ENCODE assay signal across 8 mouse cellular contexts in the genomic region with DNA sequence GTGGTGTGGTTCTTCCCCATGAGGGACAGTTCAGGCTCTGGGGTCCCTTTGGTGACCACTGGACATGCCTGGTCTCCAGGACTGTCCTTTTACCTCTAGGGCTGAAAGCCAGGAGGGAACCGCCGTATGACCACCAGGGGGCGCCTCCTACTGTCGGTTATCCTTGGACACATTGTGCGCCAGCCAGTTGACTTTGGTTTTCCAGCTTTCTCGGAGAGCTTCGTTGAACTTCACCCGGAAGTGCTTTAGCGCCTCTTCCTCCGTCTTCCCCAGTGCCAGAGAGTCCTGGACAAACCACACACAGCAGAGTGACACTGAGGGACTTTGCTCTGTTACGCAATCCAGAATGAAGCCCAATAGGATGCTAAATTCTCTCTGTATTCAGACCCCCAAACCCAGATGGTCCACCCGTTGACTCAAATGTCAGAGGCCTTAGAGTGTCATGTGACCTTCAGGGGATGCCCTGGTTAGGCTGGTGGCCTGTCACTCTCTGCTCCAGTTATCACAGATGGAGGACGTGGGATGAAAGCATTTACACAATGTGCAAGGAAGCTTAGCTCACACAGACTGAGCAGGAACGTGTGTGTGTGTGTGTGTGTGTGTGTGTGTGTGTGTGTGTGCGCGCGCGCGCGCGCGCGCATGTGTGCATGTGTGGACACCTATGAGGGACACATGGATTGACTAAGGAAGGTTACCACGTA. TPM values are rescaled to one million over a fixed set of nuclear protein-coding genes. Genes with fewer than 3 reads are reported as not detected.
DNase-seq lines count a peak whose midpoint lies in the region.

No protein-coding gene starts in this region.

- DNase-seq in A20 (ENCODE audit: low read depth, low spot score): peak; percentile 62
- DNase-seq in WW6 (ENCODE audit: low read depth, low spot score): peak; percentile 49
- peak; percentile 78 to 82 for DNase-seq in cerebellum, postnatal 36 days
- peak; percentile 73 to 85 for DNase-seq in gastrocnemius, postnatal 4 days (ENCODE audit: low spot score in 2 of 2)
- DNase-seq in kidney, postnatal 14 days: peak; percentile 76
- DNase-seq in lung, adult 18-20 months: peak; percentile 67 to 73
- peak; percentile 77 for DNase-seq in ovary, postnatal 36 days (ENCODE audit: low spot score)
- DNase-seq in urinary bladder, adult 2 months (ENCODE audit: low spot score): peak; percentile 59

RNA-seq across cellular contexts. Expression of a gene that starts 51.7 kb away (rescaled TPM):
- total RNA-seq in gastrocnemius, postnatal 4 days (2021): 10 to 100 TPM in 1 of 2 experiments, 1 to 10 TPM in 1; 8.7 to 11.7 TPM
- 5.2 and 8.1 TPM in 2 replicates for polyA plus RNA-seq in urinary bladder, adult 2 months (2012; rRNA removed)

Comparison
In these comparisons a context has a peak if more than half of its experiments do, and no peak if none do; other contexts are left out.
1. Peak in every context shown above with its lines: DNase-seq.